Mouse (Mus musculus): ENCODE measurements around the gene Prrc2b. TPM values are rescaled to one million over a fixed set of nuclear protein-coding genes. Genes with fewer than 3 reads are reported as not detected.
A peak's percentile ranks its signal among the peaks of the same experiment; 100 is the strongest.

The Prrc2b gene
- total RNA-seq, 2 experiments from 2014 or later, result 271 to 276 TPM

DNA sequence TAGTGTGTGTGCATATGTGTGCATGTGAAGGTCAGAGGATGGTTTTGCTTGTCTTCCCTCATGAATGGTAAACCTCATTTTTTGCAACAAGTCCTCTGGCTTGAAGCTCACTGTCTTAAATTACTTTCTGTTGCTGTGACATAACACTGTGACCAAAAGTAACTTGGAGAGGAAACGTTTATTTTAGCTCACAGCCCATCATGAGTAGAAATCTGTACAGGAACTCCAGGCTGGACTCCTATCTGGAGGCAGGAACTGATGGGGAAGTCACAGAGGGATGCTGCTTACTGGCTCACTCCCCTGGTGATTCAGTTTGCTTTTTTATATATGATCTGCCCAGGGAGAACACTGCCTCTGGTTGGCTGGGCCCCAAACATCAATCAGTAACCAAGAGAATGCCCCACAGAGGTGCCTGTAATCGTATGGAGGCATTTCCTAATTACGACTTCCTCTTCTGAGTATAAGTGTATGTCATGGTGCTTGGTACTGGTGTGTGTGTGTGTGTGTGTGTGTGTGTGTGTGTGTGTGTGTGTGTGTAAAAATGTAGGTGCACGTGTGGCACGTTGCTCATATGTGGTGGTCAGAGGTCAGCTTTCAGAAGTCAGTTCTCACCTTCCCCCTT is 38.3 kb downstream of the Prrc2b start:
- DNase-seq, result no peak

DNA sequence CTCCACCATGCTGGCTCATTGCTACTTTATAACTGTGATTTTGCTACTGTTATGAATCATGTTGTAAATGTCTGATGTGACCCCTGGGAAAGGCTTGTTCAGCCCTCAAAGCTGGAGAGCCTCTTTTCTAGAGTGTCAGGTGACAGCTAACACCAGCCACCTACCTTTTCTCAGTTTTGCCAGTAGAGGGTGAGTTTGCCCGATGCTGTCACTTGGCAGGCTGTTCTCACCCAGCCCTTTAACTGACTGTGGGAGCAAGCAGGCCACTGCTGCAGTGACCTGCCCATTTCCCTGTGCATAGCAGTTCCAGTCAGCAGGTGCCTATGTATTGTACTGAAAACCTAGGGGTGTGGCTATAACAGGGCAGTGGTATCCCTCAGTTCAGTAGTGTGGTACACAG is 39.7 kb downstream of the Prrc2b start:
- no peak for DNase-seq

DNA sequence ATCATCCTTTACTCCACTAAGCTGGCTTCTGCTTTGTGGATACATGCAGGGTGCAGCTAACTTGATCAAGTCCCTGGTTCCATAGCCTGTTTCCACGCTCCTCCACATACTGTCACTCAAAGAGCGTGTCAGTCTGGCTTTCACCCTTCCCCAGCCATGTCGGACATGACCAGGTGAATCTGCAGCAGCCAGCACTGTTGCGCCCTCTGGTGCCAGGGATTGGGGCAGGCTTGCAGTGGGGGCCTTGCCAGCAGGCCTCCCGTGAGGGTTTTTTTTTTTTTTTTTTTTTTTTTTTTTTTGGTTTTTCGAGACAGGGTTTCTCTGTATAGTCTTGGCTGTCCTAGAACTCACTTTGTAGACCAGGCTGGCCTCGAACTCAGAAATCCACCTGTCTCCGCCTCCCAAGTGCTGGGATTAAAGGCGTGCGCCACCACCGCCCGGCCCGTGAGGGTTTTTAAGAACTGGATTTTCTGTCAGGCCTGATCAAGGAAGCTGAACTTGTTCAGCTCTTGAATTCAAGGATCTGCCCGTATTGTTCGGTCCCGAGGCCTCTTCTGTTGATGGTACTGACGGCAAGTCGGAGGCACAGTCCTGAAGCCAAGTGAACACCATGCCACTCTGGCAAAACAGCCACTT is 41.1 kb downstream of the Prrc2b start:
- no peak for DNase-seq

DNA sequence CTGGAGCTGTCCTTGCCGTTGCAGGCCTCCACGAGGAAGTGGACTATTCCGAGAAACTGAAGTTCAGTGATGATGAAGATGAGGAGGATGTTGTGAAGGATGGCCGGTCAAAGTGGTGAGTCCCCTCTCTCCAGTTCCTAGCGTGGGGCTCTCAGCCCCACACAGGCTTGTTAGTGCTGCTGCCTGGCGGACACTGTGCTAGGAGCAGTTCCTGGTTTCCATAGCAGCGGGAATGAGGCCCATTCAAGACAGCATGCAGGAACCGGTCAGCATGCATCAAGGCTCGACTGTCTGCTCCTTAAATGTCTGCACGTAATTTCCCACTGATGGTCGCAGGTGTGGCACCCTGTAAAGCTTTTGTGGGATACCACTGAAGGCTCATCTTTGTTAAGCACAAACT is 48.1 kb downstream of the Prrc2b start:
- DNase-seq, result no peak

DNA sequence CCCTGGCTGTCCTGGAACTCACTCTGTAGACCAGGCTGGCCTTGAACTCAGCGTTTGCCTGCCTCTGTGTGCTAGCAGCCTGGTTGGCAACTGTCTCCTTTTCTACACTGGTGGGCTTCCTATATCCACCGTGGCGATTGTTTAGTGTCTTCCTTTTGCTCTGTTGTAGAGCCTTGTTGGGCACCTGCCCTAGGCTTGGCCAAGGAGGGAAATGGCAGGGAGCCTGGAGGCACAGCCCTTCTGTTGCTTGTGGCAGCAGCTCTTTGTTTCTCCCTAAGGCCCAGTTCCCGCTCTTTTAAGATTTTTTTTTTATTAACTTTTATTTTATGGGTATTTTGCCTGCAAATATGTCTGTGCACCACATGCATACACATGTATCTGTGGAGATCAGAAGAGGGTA is 49.2 kb downstream of the Prrc2b start:
- no peak for DNase-seq

DNA sequence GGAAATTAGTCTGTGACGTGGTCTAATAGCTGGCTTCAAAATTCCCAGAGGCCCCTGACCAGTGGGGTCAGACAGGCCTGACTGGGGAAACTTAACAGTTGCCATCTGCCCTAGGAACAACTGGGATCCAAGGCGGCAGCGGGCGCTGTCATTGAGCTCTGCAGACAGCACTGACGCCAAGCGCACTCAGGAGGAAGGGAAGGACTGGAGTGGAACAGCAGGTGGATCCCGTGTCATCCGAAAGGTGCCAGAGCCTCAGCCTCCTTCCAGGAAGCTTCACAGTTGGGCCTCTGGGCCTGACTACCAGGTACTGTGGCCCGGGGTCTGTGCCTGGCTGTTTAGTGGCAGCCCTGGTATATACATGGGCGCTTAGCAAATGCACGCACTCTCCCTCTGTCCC is 49.8 kb downstream of the Prrc2b start:
- no peak for DNase-seq

DNA sequence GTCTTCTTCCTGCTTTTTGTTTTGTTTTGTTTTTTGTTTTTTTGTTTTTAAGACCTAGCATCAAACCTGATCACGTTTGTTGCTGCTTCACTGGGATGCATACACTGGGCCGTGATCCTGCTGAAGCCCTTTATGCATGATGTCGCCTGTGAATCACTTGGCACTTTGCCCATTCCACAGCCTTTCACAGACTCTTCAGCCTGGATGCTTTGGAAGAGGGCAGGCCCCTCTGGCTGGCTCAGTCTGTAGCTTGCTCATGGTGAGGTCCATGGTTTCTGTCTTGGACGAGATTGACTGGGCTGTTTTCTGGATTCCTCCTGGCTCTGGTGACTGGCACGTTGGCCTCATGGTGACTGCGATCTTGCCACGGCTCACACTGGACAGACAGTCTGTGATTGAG is 50.6 kb downstream of the Prrc2b start:
- no peak for DNase-seq

DNA sequence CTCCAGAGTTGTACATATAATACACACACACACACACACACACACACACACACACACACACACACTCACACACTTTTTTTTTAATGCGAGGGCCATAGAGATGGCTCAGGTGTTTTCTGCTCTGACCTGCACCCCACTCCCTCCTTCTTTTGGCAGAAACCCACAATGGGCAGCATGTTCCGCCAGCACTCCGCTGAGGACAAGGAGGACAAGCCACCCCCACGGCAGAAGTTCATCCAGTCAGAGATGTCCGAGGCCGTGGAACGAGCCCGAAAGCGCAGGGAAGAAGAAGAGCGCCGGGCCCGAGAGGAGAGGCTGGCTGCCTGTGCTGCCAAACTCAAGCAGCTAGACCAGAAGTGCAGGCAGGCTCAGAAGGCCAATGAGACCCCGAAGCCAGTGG is 53.0 kb downstream of the Prrc2b start:
- no peak for DNase-seq

DNA sequence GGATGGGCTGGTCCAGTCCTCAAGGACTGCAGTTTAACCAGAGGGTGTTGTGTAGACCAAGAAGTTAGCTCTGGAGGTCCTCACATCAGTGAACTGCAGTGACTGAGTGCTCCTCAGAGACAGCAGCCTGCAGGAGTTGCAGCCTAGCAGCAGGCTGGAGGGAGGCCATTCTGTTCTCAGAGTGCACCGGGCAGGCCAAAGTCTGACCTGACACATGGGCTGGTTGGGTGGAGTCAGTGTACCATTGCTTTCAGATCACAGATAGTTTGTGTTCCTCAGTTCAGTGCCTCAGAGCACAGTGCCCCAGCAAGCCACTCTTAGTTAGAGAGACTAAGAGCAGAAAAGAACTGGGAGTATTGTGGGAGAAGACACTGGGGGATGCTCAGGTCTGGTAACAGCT is 56.8 kb downstream of the Prrc2b start:
- no peak for DNase-seq

DNA sequence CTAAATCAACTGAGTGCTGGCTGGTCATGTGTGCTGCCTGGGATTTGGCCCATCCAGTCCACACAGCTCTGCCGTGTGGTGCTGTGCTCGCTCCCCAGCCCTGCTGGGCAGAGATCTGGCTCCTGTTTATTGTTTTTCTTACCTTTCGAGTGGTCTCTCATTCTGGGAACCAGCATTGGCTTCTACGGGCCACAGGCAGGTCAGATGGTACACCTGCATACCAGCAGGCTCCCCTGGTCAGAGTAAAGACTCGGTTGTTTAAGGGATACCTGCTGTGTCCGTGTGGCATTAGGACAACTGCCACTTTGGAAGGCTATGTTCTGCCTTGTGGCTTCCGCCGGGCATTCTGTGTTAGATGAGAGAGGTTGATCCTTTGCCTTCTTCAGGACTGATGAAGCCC is 60.8 kb downstream of the Prrc2b start:
- DNase-seq, result no peak

DNA sequence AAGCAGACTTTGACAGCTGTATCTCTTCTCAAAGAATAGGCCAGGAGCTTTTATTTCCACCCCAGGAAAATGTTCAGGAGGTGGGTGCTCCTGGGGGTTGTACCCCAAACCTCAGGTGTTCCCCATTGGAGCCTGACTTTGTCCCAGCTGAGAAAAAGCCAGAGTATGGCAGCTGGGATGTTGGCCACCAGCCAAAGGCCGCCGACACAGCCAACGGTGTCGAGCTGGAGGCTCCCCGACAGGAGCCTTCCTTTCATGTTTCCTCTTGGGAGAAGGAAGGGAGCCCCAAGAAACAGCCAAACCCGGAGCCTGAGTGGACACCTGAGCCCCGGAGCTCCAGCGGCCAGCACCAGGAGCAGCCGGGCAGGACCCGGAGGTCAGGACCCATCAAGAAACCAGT is 62.1 kb downstream of the Prrc2b start:
- no peak for DNase-seq

DNA sequence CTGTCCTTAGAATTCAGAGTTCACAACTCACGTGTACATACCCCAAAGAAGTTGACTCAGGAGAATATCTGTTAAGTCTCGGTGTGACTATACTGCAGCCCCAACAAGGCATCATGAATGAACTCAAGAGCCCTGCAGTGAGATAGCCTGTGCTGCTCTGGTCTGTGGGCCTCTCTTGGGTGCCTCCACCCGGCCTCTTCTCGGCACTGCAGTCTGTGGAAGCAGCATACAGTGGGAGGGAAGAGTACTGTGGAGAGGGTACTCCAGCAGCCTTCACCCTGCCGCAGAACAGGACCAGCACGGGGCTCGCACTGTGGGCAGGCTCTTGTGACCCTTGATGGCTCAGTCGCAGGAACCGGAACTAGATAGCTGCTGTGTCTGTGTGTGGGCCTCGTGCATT is 64.7 kb downstream of the Prrc2b start:
- no peak for DNase-seq

DNA sequence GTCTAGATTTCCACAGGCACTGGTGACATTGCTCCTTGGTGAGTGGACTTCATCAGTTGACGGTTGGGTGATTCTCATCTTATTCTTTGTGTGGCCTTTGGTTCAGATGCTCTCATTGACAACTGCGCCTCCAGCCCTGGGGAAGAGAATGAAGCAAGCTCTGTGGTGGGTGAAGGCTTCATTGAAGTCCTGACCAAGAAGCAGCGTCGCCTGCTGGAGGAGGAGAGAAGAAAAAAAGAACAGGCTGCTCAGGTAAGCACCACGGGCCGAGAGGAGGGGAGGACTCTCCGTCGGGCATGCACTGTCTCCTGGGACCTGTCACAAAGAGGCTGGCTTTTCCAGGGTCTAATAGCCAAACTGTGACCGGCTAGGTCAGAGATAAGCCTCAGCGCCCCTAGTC is 65.6 kb downstream of the Prrc2b start:
- DNase-seq, result no peak

DNA sequence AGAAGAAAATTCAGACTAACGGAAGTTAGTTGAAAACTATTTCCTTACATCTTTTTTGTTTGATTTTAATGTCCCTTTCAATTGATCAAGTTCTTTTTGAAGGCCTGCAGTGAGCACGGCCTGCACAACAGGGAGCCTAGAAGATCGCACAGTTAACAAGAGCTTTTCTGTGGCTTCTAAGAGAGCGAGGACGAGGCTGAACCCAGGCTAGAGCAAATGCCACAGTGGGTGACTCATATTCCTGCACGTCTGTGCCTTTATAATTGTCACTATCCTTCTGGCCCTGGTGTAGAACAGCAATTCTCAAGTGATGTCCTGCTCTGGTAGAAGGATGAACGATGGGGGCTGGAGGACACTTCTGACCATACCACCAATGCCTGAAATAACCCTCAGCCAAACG is 66.8 kb downstream of the Prrc2b start:
- no peak for DNase-seq

DNA sequence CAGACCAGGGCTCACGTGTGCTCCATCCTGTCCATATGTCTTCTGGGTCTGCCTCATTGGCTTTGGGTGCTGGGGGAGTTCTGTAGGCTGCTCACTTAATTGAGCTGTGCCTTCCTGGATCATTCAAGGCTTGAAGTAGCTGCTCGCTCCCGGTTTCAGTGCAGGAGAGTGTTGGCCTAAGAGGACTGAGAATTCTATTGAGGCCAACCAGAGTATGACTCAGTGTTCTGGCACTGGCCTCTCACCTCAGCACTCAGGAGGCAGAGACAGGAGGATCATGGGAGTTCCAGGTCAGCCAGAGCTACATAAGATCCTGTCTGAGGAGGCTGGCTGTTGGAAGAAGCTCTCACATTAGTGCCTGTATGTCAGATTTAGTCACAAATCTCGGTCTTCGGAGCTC is 67.2 kb downstream of the Prrc2b start:
- no peak for DNase-seq

DNA sequence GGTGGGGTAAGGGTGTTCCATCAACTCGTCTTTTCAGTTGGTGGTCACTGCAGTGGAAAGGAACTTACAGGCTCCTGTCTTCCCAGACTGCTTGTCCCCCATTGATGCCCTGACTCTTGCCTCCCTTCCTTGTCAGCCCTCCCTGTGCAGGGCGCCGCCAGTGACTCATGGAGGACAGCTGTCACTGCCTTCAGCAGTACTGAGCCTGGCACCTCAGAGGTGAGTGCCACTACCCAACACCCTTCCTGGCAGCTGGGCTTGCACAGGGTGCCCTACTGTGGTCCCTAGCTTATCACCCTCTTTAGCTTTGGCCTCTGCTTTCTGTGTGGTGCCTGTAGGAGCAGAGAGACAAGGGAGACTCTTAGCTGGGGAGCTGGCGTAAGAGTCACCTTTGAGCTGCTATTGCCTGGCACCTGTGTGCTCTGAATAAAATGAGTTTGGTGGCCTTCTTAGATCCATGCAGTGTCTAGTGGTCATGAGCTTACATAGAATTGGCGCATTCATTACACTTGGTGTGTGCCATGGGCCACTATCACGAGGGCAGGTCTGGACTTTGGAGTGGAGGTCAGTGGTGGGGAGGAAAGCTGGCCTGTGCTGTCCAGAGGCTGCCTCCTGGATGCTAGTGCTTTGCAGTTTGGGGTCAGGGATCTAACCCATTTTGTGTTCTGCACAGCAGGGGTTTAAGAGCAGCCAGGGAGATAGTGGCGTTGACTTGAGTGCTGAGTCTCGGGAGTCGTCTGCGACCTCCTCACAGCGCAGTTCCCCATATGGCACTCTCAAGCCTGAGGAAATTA is 67.9 kb downstream of the Prrc2b start:
- DNase-seq, result no peak

DNA sequence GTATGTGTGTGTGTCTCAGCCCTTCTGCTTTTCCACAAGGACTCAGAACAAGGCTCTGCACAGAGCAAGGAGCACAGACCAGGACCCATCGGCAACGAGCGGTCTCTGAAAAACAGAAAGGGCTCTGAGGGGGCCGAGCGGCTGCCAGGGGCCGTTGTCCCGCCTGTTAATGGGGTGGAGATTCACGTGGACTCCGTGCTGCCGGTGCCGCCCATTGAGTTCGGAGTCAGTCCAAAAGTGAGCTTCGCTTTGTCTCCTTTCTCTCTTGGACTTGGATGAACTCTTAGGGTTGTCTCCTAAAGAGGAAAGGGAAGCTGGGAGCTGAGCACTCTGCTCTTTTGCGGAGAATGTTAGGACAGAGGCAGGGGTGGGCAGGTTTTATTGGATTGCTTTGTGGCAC is 68.6 kb downstream of the Prrc2b start:
- DNase-seq, result no peak

DNA sequence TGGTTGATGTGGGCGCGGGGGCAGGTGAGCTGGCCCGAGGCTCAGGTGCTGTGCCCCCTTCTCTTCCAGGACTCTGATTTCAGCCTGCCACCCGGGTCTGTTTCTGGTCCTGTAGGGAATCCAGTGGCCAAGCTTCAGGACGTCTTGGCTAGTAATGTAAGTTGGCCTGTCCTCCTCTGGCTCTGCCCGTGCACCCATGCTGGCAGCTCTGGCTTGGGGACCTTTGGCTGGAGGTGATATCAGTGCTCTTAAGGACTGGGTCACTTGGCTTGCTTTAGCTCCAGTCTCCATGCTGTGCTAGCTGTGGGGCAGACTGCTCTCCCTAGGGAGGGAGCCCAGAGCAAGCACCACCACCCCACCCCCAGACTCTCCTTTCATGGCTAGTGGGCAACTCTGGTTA is 69.1 kb downstream of the Prrc2b start:
- DNase-seq, result no peak

DNA sequence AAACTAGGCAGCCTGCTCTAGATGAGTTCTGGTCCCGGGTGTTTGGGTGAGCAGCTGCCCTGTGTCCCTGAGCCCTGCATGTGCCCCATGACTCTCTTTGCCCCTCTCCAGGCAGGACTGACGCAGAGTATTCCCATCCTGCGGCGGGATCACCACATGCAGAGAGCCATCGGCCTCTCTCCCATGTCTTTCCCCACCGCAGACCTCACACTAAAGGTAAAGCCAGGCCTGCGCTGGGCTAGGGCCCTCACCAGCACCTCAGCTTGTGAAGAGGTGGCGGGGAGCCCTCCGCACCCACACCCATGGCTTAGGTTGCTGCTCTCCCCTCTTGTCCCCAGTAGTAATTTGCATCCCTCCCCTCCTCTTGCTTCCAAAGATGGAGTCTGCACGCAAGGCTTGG is 70.1 kb downstream of the Prrc2b start:
- DNase-seq, result no peak

DNA sequence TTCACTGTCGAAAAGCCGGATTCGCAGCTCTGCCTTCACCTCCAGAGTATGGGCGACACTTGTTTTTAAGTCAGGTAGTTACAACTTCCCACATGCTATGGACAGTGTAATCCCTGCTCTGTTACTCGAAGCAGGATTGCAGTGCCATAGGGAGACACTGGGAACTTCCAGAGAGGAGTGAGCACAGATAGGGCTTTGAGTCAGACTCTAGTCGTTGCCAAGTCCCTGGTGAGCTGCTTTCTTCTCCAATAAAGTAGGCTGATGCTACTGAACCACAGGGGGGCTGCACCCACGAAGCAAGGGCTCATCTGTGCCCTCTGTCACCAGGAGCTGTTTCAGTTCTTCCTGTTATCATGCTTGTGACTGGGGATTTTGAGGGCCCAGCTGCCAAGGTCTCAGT is 70.7 kb downstream of the Prrc2b start:
- no peak for DNase-seq

DNA sequence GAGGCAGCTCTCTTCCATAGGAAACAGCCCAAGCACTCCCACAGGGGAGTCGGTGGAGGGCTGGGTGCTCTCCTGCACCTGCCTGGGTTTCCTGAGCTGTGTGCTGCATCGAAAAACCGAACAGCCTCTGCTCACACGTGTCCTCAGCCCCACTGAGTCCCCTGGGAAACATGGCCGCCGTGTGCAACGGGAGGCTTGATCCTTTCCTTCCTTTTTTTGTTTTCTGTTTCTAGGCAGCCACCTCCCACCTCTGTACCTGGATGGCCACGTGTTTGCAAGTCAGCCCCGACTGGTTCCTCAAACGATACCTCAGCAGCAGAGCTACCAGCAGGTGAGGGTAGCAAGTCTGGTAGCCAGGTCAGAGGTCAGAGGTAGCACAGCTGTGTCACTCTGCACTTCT is 71.2 kb downstream of the Prrc2b start:
- DNase-seq, result no peak

DNA sequence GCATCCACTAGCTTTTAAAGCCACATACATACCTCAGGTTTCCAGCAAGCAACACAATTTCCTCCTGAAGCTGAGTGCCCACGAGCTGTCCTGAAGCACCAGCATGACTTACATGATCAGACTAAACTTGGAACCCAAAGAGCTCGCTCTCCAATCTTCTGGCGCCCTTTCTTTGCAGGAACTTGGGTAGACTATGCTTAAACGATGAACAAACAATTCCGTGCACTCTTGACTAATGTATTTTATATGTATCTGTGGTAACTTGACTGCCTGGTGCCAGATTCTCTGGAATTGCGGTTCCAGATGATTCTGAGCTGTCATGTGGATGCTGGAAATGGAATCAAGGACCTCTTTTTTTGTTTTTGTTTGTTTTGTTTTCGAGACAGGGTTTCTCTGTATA is 84.6 kb downstream of the Prrc2b start:
- DNase-seq, result no peak

DNA sequence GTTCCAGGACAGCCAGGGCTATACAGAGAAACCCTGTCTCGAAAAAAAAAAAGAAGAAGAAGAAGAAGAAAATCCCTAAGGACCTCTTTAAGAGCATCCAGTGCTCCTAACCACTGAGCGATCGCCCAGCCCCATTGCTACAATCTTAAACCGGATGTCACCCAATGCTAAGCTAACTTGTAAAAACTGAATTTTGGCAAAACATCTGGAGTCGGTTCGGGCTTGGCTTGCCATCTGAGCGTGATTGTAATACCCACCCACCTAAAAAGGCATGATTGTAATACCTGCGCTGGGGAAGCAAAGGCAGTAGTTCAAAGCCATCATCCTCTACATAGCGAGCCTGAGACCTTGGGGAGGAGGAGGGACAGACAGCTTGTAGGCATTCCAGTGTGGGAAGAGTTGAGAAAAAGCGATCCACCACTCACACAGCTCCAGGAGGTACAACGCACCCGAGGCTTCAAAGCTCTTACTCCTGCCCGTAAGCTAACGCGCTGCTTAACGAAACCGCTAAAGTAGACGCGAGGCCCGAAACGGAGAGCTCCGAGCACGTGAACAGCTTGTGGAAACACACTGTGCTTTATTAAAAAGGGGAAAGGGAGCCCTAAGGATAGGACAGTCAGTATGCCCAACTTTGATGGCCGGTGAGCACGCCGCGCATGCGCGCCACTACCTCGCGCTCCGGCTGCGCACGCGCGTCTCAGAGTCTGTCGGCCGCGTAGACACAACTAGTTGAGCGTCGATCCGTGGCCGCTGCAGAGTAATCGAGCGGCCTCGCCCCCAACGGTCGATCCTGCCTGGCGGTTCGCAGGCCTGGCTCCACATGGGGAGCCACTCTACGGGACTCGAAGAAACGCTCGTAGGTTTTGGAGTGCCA is 85.2 kb downstream of the Prrc2b start, which contains the start of gene Pomt1:
Gene Pomt1, plus strand, starts transcription at position 705 of the 874 bp plus-strand sequence.
- DNase-seq, result peak; percentile 88

Data from layer of hippocampus, postnatal 36 days (tissue).